ENCODE assay signal across 20 mouse cellular contexts in the genomic region with DNA sequence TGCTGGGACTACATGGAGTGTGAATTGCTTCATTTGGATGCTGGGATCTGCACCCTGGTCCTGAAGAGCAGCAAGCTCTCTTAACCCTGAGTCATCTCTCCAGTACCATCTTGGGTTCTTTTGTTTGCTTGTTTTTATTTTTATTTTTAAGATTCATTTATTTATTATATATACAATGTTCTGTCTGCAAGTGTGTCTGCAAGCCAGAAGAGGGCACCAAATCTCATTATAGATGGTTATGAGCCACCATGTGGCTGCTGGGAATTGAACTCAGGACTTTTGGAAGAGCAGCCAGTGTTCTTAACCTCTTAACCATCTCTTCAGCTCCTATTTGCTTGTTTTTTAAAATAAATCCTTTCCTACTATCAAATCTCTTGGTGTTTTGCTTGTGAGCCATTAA. TPM values are rescaled to one million over a fixed set of nuclear protein-coding genes. Genes with fewer than 3 reads are reported as not detected.
DNase-seq lines count a peak whose midpoint lies in the region; ATAC-seq and TF ChIP-seq lines count a peak whose summit lies in the region.
"Had no signal": no experiment of that assay in that cellular context is flagged by ENCODE, and none has a peak within 500 bp of the region (broad histone marks: within the 10 kb centered on the region; RNA-seq: fewer than 3 reads in every experiment).

No protein-coding gene starts in this region.

- no peak overlapping the region for H3K4me3 ChIP-seq in gastrocnemius, adult 2 months
- H3K4me3 ChIP-seq in layer of hippocampus, adult 2 months, result no peak overlapping the region
- no peak overlapping the region for H3K4me3 ChIP-seq in midbrain, postnatal 0 days (ENCODE audit: low read depth, low read length)
- H3K4me3 ChIP-seq in midbrain, embryonic 13.5 days (replicated peaks), result no peak overlapping the region
- no peak overlapping the region for H3K4me3 ChIP-seq in stomach, postnatal 0 days (ENCODE audit: low read depth, low read length)
- H3K4me3 ChIP-seq: embryonic facial prominence, embryonic 12.5 days; heart, embryonic 10.5 days; hindbrain, embryonic 13.5 days had no signal

- H3K9ac ChIP-seq in midbrain, postnatal 0 days (replicated peaks; ENCODE audit: low read length, poor library complexity, severe bottlenecking), result no peak overlapping the region
- H3K9ac ChIP-seq in midbrain, embryonic 13.5 days (replicated peaks), result no peak overlapping the region
- no peak overlapping the region for H3K9ac ChIP-seq in stomach, postnatal 0 days (ENCODE audit: low read length)
- H3K9ac ChIP-seq: embryonic facial prominence, embryonic 12.5 days; forebrain, postnatal 0 days; hindbrain, embryonic 13.5 days had no signal

- no peak for TF ChIP-seq EP300 in stomach, postnatal 0 days (optimal IDR thresholded peaks at IDR 0.05)

- no peak overlapping the region for H3K27ac ChIP-seq in gastrocnemius, adult 2 months
- H3K27ac ChIP-seq in layer of hippocampus, adult 2 months, result no peak overlapping the region
- H3K27ac ChIP-seq in midbrain, postnatal 0 days (ENCODE audit: low read depth, low read length), result no peak overlapping the region
- H3K27ac ChIP-seq in midbrain, embryonic 13.5 days, result no peak overlapping the region
- H3K27ac ChIP-seq in stomach, postnatal 0 days (replicated peaks), result no peak overlapping the region
- H3K27ac ChIP-seq: embryonic facial prominence, embryonic 12.5 days; heart, embryonic 10.5 days; hindbrain, embryonic 13.5 days had no signal

- H3K4me2 ChIP-seq in midbrain, postnatal 0 days (ENCODE audit: low read depth, low read length, poor library complexity, severe bottlenecking), result no peak overlapping the region
- H3K4me2 ChIP-seq in midbrain, embryonic 13.5 days (replicated peaks), result no peak overlapping the region
- no peak overlapping the region for H3K4me2 ChIP-seq in stomach, postnatal 0 days (replicated peaks; ENCODE audit: low read depth)
- H3K4me2 ChIP-seq: embryonic facial prominence, embryonic 12.5 days; hindbrain, embryonic 13.5 days had no signal

- no peaks in the 10 kb centered on the region for H3K9me3 ChIP-seq in midbrain, postnatal 0 days (ENCODE audit: low read length)
- H3K9me3 ChIP-seq in midbrain, embryonic 13.5 days, result no peaks in the 10 kb centered on the region
- H3K9me3 ChIP-seq in stomach, postnatal 0 days (ENCODE audit: control insufficient read depth, low read length), result no peaks in the 10 kb centered on the region
- H3K9me3 ChIP-seq: embryonic facial prominence, embryonic 12.5 days; heart, embryonic 10.5 days; hindbrain, embryonic 13.5 days had no signal

- no peak for ATAC-seq in midbrain, postnatal 0 days (ENCODE audit: low FRiP score)
- ATAC-seq in midbrain, embryonic 13.5 days, result no peak
- ATAC-seq in stomach, postnatal 0 days (ENCODE audit: low FRiP score, low TSS enrichment), result no peak
- ATAC-seq: forebrain, postnatal 0 days had no signal

- H3K27me3 ChIP-seq in midbrain, postnatal 0 days (ENCODE audit: insufficient read depth, low read length), result no peaks in the 10 kb centered on the region
- no peaks in the 10 kb centered on the region for H3K27me3 ChIP-seq in midbrain, embryonic 13.5 days
- H3K27me3 ChIP-seq in stomach, postnatal 0 days (ENCODE audit: control insufficient read depth, insufficient read depth, low read length), result no peaks in the 10 kb centered on the region
- H3K27me3 ChIP-seq: embryonic facial prominence, embryonic 12.5 days; hindbrain, embryonic 13.5 days had no signal

- intact Hi-C loops in gastrocnemius, adult 2 months (cut with DNase I), result no loop called here

- no peak for DNase-seq in gastrocnemius, adult 2 months
- no peak for DNase-seq in gastrocnemius, postnatal 10 days
- no peak for DNase-seq in layer of hippocampus, adult 2 months (ENCODE audit: low spot score in 2 of 2)
- DNase-seq in layer of hippocampus, adult 9-11 months, result no peak
- no peak for DNase-seq in midbrain, postnatal 0 days (ENCODE audit: low spot score)
- no peak for DNase-seq in stomach, postnatal 0 days (ENCODE audit: low spot score)
- DNase-seq in thymus, postnatal 14 days, result no peak
- DNase-seq: adrenal gland, postnatal 10 days; cerebellum, adult 11 months; cerebellum, adult 9-10 months; cerebellum, postnatal 25 days; forebrain, postnatal 0 days; gastrocnemius, postnatal 36 days; heart, adult 11 months; heart, postnatal 14 days had no signal

- H3K36me3 ChIP-seq in midbrain, postnatal 0 days (ENCODE audit: insufficient read depth, low read length), result peaks cover 12% of the 10 kb centered on the region
- peaks cover 74% of the 10 kb centered on the region for H3K36me3 ChIP-seq in midbrain, embryonic 13.5 days
- peaks cover 8% of the 10 kb centered on the region for H3K36me3 ChIP-seq in stomach, postnatal 0 days (ENCODE audit: control insufficient read depth, insufficient read depth, low read length)

- no peaks in the 10 kb centered on the region for H3K4me1 ChIP-seq in midbrain, postnatal 0 days (ENCODE audit: insufficient read depth, low read length)
- H3K4me1 ChIP-seq in midbrain, embryonic 13.5 days (replicated peaks), result no peaks in the 10 kb centered on the region
- no peaks in the 10 kb centered on the region for H3K4me1 ChIP-seq in stomach, postnatal 0 days (replicated peaks; ENCODE audit: control insufficient read depth, insufficient read depth)
- H3K4me1 ChIP-seq: embryonic facial prominence, embryonic 12.5 days; heart, embryonic 10.5 days; hindbrain, embryonic 13.5 days had no signal

- peak; percentile 33; the same call in 1 of the 2 replicates for TF ChIP-seq CTCF in gastrocnemius, adult 2 months (IDR thresholded peaks at IDR 0.05)
- TF ChIP-seq CTCF in layer of hippocampus, adult 2 months (conservative IDR thresholded peaks at IDR 0.05), result peak; percentile 61
- peak; percentile 14; the same call in 1 of the 2 replicates for TF ChIP-seq CTCF in midbrain, postnatal 0 days (IDR thresholded peaks at IDR 0.05)
- TF ChIP-seq CTCF in stomach, postnatal 0 days (IDR thresholded peaks at IDR 0.05; ENCODE audit: low read depth), result peak; percentile 39

RNA-seq across cellular contexts. Expression of a gene that starts 16.0 kb away (rescaled TPM):
- total RNA-seq in gastrocnemius, adult 2 months (2021), result 1 to 10 TPM; 3.5 to 4.5 TPM
- total RNA-seq in gastrocnemius, postnatal 10 days (2021), result 1 to 10 TPM; 7.5 to 8.8 TPM
- 1 to 10 TPM; 6.7 to 8.4 TPM for total RNA-seq in layer of hippocampus, adult 2 months (2021)
- 6.9 and 11.1 TPM in 2 replicates for total RNA-seq in midbrain, postnatal 0 days (2014; rRNA removed)
- 15.0 and 15.6 TPM in 2 replicates for polyA plus RNA-seq in midbrain, postnatal 0 days (2015; fragmentation: Nextera tagmentation; extraction: Ambion mirVana)
- 29.3 and 31.3 TPM in 2 replicates for polyA plus RNA-seq in midbrain, embryonic 13.5 days (2015; fragmentation: Nextera tagmentation; extraction: Ambion mirVana)
- 111 and 121 TPM in 2 replicates for polyA plus RNA-seq in stomach, postnatal 0 days (2015; fragmentation: Nextera tagmentation; extraction: Ambion mirVana)

RNA-seq across cellular contexts. Expression of a gene that starts 20.3 kb away (rescaled TPM):
- 10 to 100 TPM; 30.5 to 33.8 TPM for total RNA-seq in gastrocnemius, adult 2 months (2021)
- total RNA-seq in gastrocnemius, postnatal 10 days (2021), result 10 to 100 TPM; 45.3 to 45.4 TPM
- 10 to 100 TPM; 39.3 to 42.2 TPM for total RNA-seq in layer of hippocampus, adult 2 months (2021)
- total RNA-seq in midbrain, postnatal 0 days (2014; rRNA removed), result 30.7 and 36.8 TPM in 2 replicates
- polyA plus RNA-seq in midbrain, postnatal 0 days (2015; fragmentation: Nextera tagmentation; extraction: Ambion mirVana), result 120 and 126 TPM in 2 replicates
- 203 and 209 TPM in 2 replicates for polyA plus RNA-seq in midbrain, embryonic 13.5 days (2015; fragmentation: Nextera tagmentation; extraction: Ambion mirVana)
- polyA plus RNA-seq in stomach, postnatal 0 days (2015; fragmentation: Nextera tagmentation; extraction: Ambion mirVana), result 99.4 and 104 TPM in 2 replicates

RNA-seq across cellular contexts. Expression of a gene that starts 33.2 kb away (rescaled TPM):
- total RNA-seq in gastrocnemius, adult 2 months (2021), result 1 to 10 TPM; 2.2 to 3.6 TPM
- 10 to 100 TPM in 1 of 2 experiments, 1 to 10 TPM in 1; 7.4 to 10.8 TPM for total RNA-seq in gastrocnemius, postnatal 10 days (2021)
- total RNA-seq in layer of hippocampus, adult 2 months (2021), result 10 to 100 TPM in 1 of 2 experiments, 1 to 10 TPM in 1; 9.4 to 10.9 TPM
- 18.6 and 21.8 TPM in 2 replicates for total RNA-seq in midbrain, postnatal 0 days (2014; rRNA removed)
- 17.1 and 18.9 TPM in 2 replicates for polyA plus RNA-seq in midbrain, postnatal 0 days (2015; fragmentation: Nextera tagmentation; extraction: Ambion mirVana)
- polyA plus RNA-seq in midbrain, embryonic 13.5 days (2015; fragmentation: Nextera tagmentation; extraction: Ambion mirVana), result 17.4 and 17.5 TPM in 2 replicates
- polyA plus RNA-seq in stomach, postnatal 0 days (2015; fragmentation: Nextera tagmentation; extraction: Ambion mirVana), result 7.8 and 8.5 TPM in 2 replicates

RNA-seq across cellular contexts. Expression of a gene that starts 33.5 kb away (rescaled TPM):
- 10 to 100 TPM; 20.1 to 26.2 TPM for total RNA-seq in gastrocnemius, adult 2 months (2021)
- total RNA-seq in gastrocnemius, postnatal 10 days (2021), result 10 to 100 TPM; 28.9 to 34.6 TPM
- 10 to 100 TPM; 65.5 to 73.3 TPM for total RNA-seq in layer of hippocampus, adult 2 months (2021)
- 31.4 and 39.4 TPM in 2 replicates for total RNA-seq in midbrain, postnatal 0 days (2014; rRNA removed)
- 34.6 and 37.7 TPM in 2 replicates for polyA plus RNA-seq in midbrain, postnatal 0 days (2015; fragmentation: Nextera tagmentation; extraction: Ambion mirVana)
- 54.1 and 56.3 TPM in 2 replicates for polyA plus RNA-seq in midbrain, embryonic 13.5 days (2015; fragmentation: Nextera tagmentation; extraction: Ambion mirVana)
- 29.8 and 30.5 TPM in 2 replicates for polyA plus RNA-seq in stomach, postnatal 0 days (2015; fragmentation: Nextera tagmentation; extraction: Ambion mirVana)

RNA-seq across cellular contexts. Expression of a gene that starts 46.7 kb away (rescaled TPM):
- total RNA-seq in gastrocnemius, adult 2 months (2021), result 1 to 10 TPM; 1.0 to 1.5 TPM
- total RNA-seq in gastrocnemius, postnatal 10 days (2021), result 1 to 10 TPM; 2.8 to 3.8 TPM
- total RNA-seq in layer of hippocampus, adult 2 months (2021), result under 1 TPM; 0.61 to 0.84 TPM
- 1.3 and 1.8 TPM in 2 replicates for total RNA-seq in midbrain, postnatal 0 days (2014; rRNA removed)
- polyA plus RNA-seq in midbrain, postnatal 0 days (2015; fragmentation: Nextera tagmentation; extraction: Ambion mirVana), result 0.29 and 0.54 TPM in 2 replicates
- 0.32 and 0.48 TPM in 2 replicates for polyA plus RNA-seq in midbrain, embryonic 13.5 days (2015; fragmentation: Nextera tagmentation; extraction: Ambion mirVana)
- 2.0 and 2.1 TPM in 2 replicates for polyA plus RNA-seq in stomach, postnatal 0 days (2015; fragmentation: Nextera tagmentation; extraction: Ambion mirVana)
- total RNA-seq: hematopoietic stem cell, adult 5-6 weeks had no signal
